Mouse (Mus musculus) lung, adult 18-20 months (tissue): Measurements from ENCODE around the gene Olfr657.

ENCODE experiments used
- DNase-seq, 2 experiments: peaks; one replicate each; pipeline ENCODE4 v3.0.0; 2022; ENCODE audit warnings: mixed read lengths in 2 of 2

The Olfr657 gene

DNA sequence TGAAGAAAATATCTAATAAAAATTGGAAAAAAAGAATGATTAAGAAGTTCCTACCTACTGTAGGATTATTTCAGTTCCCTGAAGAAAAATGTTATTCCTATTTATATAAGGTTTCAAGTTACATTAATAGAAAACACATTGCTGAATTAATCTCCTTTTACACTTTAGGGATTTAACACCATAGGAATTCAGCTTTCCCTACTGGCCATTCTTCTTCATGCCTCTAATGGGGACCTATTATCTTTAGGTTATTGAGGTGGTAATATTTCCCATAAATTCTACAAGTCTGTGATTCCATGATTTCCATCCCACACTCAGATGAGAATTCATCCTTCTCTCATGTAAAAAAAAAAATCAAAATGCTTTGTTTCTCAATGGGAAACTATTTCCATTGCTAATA, at the start of gene Olfr657:
TSS of gene Olfr657 (plus strand) at position 301 of the 400 bp plus-strand sequence.
- DNase-seq, result no peak

DNA sequence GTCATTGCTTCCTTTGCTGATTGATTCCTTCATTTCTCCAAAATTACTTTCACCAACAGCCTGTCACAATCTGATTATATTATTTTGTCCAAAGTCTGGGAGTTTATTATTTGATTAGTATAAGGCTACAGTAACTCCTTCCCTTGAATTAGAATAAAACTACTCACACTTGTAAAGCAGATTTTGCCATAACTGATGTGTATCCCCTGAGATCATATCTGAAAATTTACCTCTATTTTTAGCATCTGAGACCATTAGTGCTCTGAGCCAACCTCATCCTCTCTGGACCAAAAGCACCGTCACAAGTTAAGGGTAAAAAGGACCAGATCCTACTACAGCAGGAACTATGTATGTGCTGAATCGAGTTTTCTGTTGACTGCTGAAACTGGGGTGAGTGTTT, 47.6 kb upstream of the Olfr657 start, which contains the start of gene Olfr653:
TSS of gene Olfr653 (plus strand) at position 301 of the 400 bp plus-strand sequence.
- no peak for DNase-seq

DNA sequence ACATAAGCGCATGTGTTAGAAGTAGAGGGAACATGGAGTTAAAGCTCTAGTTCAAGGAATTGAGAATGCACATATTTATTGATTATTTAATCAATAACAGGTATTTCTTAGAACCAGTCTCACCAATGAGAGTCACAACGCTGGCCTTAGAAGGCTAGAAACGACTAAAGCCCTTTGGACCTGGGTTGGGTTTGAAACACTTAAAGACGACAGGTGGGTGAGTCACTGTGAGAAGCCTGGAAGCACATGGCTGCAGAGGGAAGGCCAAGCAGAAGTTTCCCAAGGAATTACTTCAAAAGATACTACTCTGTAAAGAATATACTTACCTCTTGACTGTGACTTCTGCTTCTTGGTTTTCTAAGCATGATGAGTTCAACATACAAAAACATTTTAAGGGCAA, 43.7 kb upstream of the Olfr657 start:
- no peak for DNase-seq

DNA sequence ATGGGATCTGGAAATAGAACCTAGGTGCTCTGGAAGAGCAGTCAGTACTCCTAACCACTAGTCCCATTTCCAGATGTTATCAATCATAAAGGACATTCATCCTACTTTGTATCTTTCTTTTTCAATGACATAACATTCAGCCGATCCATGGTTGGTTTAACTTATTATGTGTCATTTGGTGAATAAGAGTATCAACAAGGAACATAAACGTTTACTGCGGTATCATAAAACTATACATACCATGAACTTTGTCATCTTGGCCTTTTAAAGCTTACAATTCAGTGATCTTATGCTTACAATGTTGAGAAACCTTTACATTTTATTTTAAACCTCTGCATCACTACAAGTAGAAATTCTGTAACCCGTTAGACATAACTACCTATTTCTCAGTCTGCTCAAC, 43.2 kb upstream of the Olfr657 start:
- DNase-seq, result no peak

DNA sequence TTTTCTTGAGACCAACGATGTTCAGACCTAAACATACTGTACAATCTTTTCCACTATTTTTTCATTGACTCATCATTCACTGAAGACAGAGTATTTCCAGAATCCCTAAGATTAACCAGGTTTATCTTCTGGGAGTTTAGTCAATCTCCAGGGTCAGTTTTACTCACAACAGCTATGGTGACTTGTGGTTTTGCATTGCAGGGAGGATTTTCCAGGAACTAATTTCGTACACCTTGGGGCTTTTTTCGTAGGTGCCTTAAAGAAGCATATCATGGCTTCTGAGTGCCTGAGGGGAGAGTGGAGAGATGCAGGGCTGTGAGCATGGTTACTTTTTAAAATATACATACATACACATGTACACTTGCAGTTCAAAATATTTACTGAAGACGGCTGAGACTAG, 37.9 kb upstream of the Olfr657 start, which contains the start of gene Olfr654:
TSS of gene Olfr654 (plus strand) at position 301 of the 400 bp plus-strand sequence.
- DNase-seq, result no peak

DNA sequence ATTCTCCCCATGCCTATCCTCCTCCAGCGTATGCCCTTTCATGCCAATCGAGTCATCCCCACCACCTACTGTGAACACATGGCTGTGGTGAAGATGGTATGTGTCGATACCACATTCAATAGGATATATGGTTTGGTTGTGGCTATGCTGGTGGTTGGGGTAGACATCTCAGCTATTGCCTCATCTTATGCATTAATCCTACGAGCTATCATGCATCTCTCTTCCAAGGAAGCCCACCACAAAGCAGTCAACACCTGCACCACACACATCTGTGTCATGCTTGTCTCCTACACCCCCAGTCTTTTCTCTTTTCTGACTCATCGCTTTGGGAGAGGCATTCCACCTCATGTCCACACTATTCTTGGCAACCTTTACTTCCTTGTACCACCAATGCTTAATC, 36.3 kb upstream of the Olfr657 start:
- no peak for DNase-seq

DNA sequence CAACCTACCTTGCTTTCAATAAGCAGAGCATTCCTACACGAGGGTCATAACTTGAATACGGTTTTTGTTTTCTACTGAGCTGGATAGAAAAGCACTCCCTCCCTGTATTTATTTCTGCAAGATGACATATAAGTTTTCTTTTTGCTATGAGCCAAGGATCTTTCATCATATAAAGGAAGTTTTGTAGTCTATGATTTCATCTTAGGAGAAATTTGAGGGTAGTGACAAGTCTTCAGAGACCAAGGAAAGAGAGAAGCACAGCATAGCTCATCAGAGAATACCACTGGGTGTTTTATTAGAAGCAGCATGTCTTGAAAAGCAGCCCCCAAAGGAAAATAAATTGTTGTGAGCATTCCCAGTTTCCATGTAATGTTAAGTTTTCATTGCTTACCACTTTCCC, 22.9 kb upstream of the Olfr657 start, which contains the start of gene Olfr655:
TSS of gene Olfr655 (minus strand) at position 101 of the 400 bp plus-strand sequence.
- DNase-seq, result no peak

DNA sequence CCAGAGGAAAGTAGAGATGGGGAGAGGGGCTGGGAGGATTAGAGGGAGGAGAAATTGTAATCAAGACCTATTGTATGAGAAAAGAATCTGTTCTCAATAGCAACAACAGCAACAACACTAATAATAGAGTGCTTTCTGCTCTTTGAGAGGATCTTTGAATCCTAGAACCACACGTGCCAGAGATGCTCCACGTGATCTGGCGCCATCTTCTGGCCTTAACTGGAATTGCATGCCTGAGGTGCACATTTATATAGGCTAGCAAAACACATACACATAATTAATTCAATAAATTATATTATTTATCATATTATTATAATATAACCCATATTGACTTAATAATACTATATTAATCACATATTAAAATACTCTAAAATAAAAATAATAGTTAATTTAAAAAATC, 21.4 kb upstream of the Olfr657 start:
- DNase-seq, result peak; percentile 6 to 13

DNA sequence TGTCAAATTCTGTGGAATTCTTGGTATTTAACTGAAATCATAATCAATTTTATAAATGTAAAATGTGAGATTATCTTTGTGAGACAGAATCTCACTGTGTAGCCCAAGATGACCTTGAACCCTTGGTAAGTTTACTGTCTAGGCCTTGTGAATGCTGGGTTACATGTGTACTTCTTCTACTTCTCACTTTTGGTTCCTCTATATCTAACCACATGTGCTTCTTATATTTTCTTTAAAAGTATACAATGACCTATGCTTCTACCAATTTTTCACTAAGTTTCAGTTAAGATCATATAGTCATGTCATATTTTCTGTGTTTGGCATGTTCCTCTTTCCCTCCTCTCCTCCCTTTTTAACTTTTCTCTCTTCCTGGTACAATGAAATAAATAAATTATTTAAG, 19.9 kb upstream of the Olfr657 start:
- DNase-seq, result no peak

DNA sequence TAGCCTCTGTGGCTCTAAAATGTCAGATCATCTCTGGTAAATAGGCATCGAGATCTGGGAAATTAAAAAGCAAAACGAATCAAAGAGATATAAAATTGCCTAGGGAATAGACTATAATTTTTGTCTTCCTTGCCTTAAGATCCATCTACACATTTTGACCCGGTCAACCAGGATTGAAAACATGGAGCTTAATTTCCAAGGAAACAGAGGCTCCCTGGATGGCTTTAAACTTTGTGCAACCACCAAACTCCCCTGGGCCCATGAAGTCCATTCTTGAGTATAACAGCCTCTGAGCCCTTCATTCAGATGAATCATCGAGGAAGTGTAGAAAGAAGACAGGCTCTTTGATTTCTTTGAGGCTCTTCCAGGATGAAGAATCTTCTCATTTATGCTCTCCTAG, 10.9 kb upstream of the Olfr657 start, which contains the start of gene Olfr656:
TSS of gene Olfr656 (plus strand) at position 301 of the 400 bp plus-strand sequence.
- DNase-seq, result no peak

DNA sequence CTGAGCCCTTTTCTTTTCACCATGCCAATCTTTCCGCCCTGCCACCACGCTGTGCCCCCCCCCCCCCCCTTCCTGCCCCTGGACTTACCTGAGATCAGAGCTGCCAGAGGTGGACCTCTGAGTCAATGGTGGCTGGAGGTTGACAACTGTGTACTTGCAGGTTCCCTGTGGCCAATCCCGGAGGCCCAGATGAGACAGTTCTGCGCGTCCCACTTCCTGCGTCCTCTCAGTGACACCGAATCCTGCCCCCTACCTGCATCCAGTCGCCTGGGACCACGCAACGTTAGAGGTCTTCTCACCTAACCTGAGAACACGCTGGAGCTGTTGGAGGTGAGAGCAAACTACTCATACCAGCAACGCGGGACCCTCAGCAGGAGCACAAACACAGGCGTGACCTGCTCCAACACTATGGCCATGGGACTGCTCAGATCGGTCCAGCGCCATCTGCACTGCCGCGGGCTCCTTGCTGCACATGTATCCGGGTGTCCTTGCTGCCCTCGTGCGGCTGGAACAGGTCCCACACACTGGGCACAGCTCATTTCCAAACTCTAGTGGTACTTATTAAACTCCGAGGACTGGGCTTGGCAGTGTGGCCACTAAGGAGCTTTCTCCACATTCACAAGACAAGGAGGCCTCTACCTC, 22.4 kb downstream of the Olfr657 start, which contains the start of gene Olfr658:
TSS of gene Olfr658 (minus strand) at position 465 of the 642 bp plus-strand sequence.
- peak; percentile 15 to 16 for DNase-seq

DNA sequence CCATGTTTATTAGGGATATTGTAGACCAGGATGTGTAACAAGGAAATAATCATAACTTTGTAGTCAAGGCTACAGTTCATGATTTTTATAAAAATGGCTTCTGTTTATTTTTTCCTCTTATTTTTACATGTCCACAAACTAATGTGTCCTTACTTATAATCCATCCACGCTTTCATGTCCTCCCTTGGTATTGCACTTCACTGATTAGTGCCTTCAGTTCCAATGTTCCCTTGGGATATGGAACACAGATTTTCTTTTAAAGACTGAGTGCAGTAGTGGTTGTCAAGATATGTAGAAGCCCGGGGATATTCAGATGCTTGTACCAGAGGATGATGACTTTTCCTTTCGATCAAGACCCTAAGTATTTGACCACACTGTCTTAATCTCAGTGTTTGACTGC, 41.9 kb downstream of the Olfr657 start, which contains the start of gene Olfr659:
TSS of gene Olfr659 (plus strand) at position 301 of the 400 bp plus-strand sequence.
- DNase-seq, result no peak

DNA sequence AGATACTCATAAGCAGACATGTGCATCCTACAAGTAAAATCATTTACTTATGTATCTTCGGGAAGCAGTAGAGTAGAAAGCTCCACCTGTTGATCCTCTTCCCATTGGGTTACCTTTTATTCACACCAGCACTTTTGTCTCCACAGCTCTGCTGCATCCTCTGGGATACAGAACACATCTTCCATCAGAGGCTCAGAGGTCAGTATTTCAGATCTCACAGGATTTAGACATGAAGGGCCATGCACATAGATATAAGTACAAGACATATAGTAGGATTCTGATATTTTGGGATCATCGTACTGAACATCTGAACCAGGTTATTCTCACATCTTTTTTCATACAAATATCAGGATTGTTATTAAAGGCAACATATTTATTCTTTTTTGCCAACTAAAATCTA, 61.6 kb downstream of the Olfr657 start, which contains the start of gene Olfr661:
TSS of gene Olfr661 (plus strand) at position 301 of the 400 bp plus-strand sequence.
- no peak for DNase-seq
